Mouse (Mus musculus) right cerebral cortex, adult 2 months (tissue): ENCODE data around the gene C2cd4d.

Experiments used
- DNase-seq, 2 experiments: peaks; one replicate each; pipeline ENCODE4 v3.0.0; 2021 to 2022; ENCODE audit warnings: low spot score in 2 of 2

Gene C2cd4d

GRCm38 (mm10) chr3:94413031-94413679 is 50.9 kb downstream of the C2cd4d start, which contains the start of gene Tdrkh:
TSS of gene Tdrkh (plus strand) at chr3:94413273.
- peak; percentile 99 for DNase-seq
